Mouse (Mus musculus): Measurements from ENCODE around the gene Phf21a.

- TF ChIP-seq GATA1 (IDR thresholded peaks at IDR 0.05; ENCODE audit: low read length) (no peak), TAL1 (IDR thresholded peaks at IDR 0.05; ENCODE audit: low read length) (no peak)
Observed at GRCm38 (mm10) chr2:92403776-92404319, 310.9 kb downstream of the Phf21a start.
